Mouse (Mus musculus): ENCODE results near the gene Islr.

GRCm38 (mm10) chr9:58253033-58253804 is 49.1 kb upstream of the Islr start, which contains the start of gene Stoml1:
- no peak for TF ChIP-seq GATA2 (IDR thresholded peaks at IDR 0.05; ENCODE audit: borderline replicate concordance, low read depth, low read length)
- TF ChIP-seq CTCF (IDR thresholded peaks at IDR 0.05; ENCODE audit: low read depth, low read length) = peak; percentile 74
- TF ChIP-seq POLR2AphosphoS5 (IDR thresholded peaks at IDR 0.05; ENCODE audit: insufficient replicate concordance, low read depth, low read length) = no peak
